In genomic region chr5:6480811-6481210, GRCm38 (mm10) we compare ENCODE assay signal across 21 mouse cellular contexts.
DNase-seq lines count a peak whose midpoint lies in the region; ATAC-seq and TF ChIP-seq lines count a peak whose summit lies in the region.
"Had no signal": no experiment of that assay in that cellular context is flagged by ENCODE, and none has a peak within 500 bp of the region (broad histone marks: within the 10 kb centered on the region; RNA-seq: fewer than 3 reads in every experiment).

No protein-coding gene starts in this region.

- H3K27me3 ChIP-seq in forebrain, embryonic 14.5 days (replicated peaks; ENCODE audit: control insufficient read depth, insufficient read depth, low read length): no peaks in the 10 kb centered on the region
- H3K27me3 ChIP-seq in forebrain, embryonic 16.5 days (replicated peaks; ENCODE audit: control insufficient read depth, insufficient read depth, low read length): no peaks in the 10 kb centered on the region
- no peaks in the 10 kb centered on the region for H3K27me3 ChIP-seq in lung, embryonic 14.5 days (ENCODE audit: insufficient read depth, low read length)
- no peaks in the 10 kb centered on the region for H3K27me3 ChIP-seq in midbrain, postnatal 0 days (ENCODE audit: insufficient read depth, low read length)
- no peaks in the 10 kb centered on the region for H3K27me3 ChIP-seq in midbrain, embryonic 15.5 days (replicated peaks)
- no peaks in the 10 kb centered on the region for H3K27me3 ChIP-seq in neural tube, embryonic 15.5 days (replicated peaks)
- H3K27me3 ChIP-seq: hindbrain, embryonic 12.5 days; intestine, embryonic 15.5 days had no signal

- no peak overlapping the region for H3K4me2 ChIP-seq in forebrain, embryonic 14.5 days (ENCODE audit: low read length)
- H3K4me2 ChIP-seq in forebrain, embryonic 16.5 days (ENCODE audit: low read length): no peak overlapping the region
- no peak overlapping the region for H3K4me2 ChIP-seq in lung, embryonic 14.5 days
- no peak overlapping the region for H3K4me2 ChIP-seq in midbrain, postnatal 0 days (ENCODE audit: low read depth, low read length, poor library complexity, severe bottlenecking)
- no peak overlapping the region for H3K4me2 ChIP-seq in midbrain, embryonic 15.5 days
- H3K4me2 ChIP-seq in neural tube, embryonic 15.5 days: no peak overlapping the region
- H3K4me2 ChIP-seq: hindbrain, embryonic 12.5 days; intestine, embryonic 15.5 days had no signal

- ATAC-seq in forebrain, embryonic 14.5 days: no peak
- ATAC-seq in forebrain, embryonic 16.5 days: no peak
- no peak for ATAC-seq in lung, embryonic 14.5 days (ENCODE audit: insufficient read depth)
- no peak for ATAC-seq in midbrain, postnatal 0 days (ENCODE audit: low FRiP score)
- no peak for ATAC-seq in midbrain, embryonic 15.5 days (replicated peaks)
- ATAC-seq in neural tube, embryonic 15.5 days (ENCODE audit: low FRiP score): peak; percentile 65; the same call in 1 of the 2 replicates
- ATAC-seq: intestine, embryonic 15.5 days had no signal

- no peaks in the 10 kb centered on the region for H3K9me3 ChIP-seq in forebrain, embryonic 14.5 days (replicated peaks; ENCODE audit: control insufficient read depth, low read length)
- no peaks in the 10 kb centered on the region for H3K9me3 ChIP-seq in forebrain, embryonic 16.5 days (ENCODE audit: control insufficient read depth, low read length)
- H3K9me3 ChIP-seq in lung, embryonic 14.5 days (ENCODE audit: low read depth, low read length): no peaks in the 10 kb centered on the region
- H3K9me3 ChIP-seq in midbrain, postnatal 0 days (ENCODE audit: low read length): no peaks in the 10 kb centered on the region
- H3K9me3 ChIP-seq in midbrain, embryonic 15.5 days: no peaks in the 10 kb centered on the region
- no peaks in the 10 kb centered on the region for H3K9me3 ChIP-seq in neural tube, embryonic 15.5 days (replicated peaks)
- H3K9me3 ChIP-seq: embryonic facial prominence, embryonic 10.5 days; heart, embryonic 10.5 days; hindbrain, embryonic 12.5 days; intestine, embryonic 15.5 days had no signal

- H3K36me3 ChIP-seq in forebrain, embryonic 14.5 days (ENCODE audit: control insufficient read depth, insufficient read depth, low read length): no peaks in the 10 kb centered on the region
- no peaks in the 10 kb centered on the region for H3K36me3 ChIP-seq in forebrain, embryonic 16.5 days (ENCODE audit: control insufficient read depth, insufficient read depth)
- H3K36me3 ChIP-seq in lung, embryonic 14.5 days (ENCODE audit: insufficient read depth): no peaks in the 10 kb centered on the region
- no peaks in the 10 kb centered on the region for H3K36me3 ChIP-seq in midbrain, postnatal 0 days (ENCODE audit: insufficient read depth, low read length)
- H3K36me3 ChIP-seq in midbrain, embryonic 15.5 days (replicated peaks): no peaks in the 10 kb centered on the region
- H3K36me3 ChIP-seq in neural tube, embryonic 15.5 days: no peaks in the 10 kb centered on the region
- H3K36me3 ChIP-seq: embryonic facial prominence, embryonic 10.5 days; heart, embryonic 10.5 days; hindbrain, embryonic 12.5 days; intestine, embryonic 15.5 days had no signal

- DNase-seq in forebrain, embryonic 14.5 days (ENCODE audit: low spot score): peak; percentile 4
- DNase-seq in lung, embryonic 14.5 days: peak; percentile 1
- no peak for DNase-seq in lung, adult 2 months
- DNase-seq in midbrain, postnatal 0 days (ENCODE audit: low spot score): peak; percentile 17
- DNase-seq in gastrocnemius, adult 8-10 months (ENCODE audit: low spot score in 2 of 2): no peak
- DNase-seq: adrenal gland, adult 8-10 months; adrenal gland, postnatal 36 days; cerebellum, adult 11 months; cerebellum, adult 8-10 months; cerebellum, postnatal 25 days; gastrocnemius, postnatal 10 days; heart, adult 18-20 months; heart, postnatal 10 days; heart, postnatal 4 days had no signal

- TF ChIP-seq POLR2A in lung, adult 2 months (IDR thresholded peaks at IDR 0.05; ENCODE audit: borderline replicate concordance, extremely low read depth, low read depth, low read length): no peak

- no peak overlapping the region for H3K4me3 ChIP-seq in forebrain, embryonic 14.5 days (ENCODE audit: low read depth, low read length)
- no peak overlapping the region for H3K4me3 ChIP-seq in forebrain, embryonic 16.5 days (replicated peaks; ENCODE audit: low read length)
- no peak overlapping the region for H3K4me3 ChIP-seq in lung, embryonic 14.5 days (ENCODE audit: low read depth, low read length)
- no peak overlapping the region for H3K4me3 ChIP-seq in lung, adult 2 months (replicated peaks; ENCODE audit: extremely low read depth, low read depth, low read length)
- no peak overlapping the region for H3K4me3 ChIP-seq in midbrain, postnatal 0 days (ENCODE audit: low read depth, low read length)
- no peak overlapping the region for H3K4me3 ChIP-seq in midbrain, embryonic 15.5 days
- H3K4me3 ChIP-seq in neural tube, embryonic 15.5 days (replicated peaks): no peak overlapping the region
- H3K4me3 ChIP-seq: embryonic facial prominence, embryonic 10.5 days; heart, embryonic 10.5 days; hindbrain, embryonic 12.5 days; intestine, embryonic 15.5 days had no signal

- H3K4me1 ChIP-seq in forebrain, embryonic 14.5 days (ENCODE audit: control insufficient read depth, insufficient read depth, low read length): no peaks in the 10 kb centered on the region
- no peaks in the 10 kb centered on the region for H3K4me1 ChIP-seq in forebrain, embryonic 16.5 days (replicated peaks; ENCODE audit: control insufficient read depth, insufficient read depth, low read length)
- H3K4me1 ChIP-seq in lung, embryonic 14.5 days (ENCODE audit: insufficient read depth): no peaks in the 10 kb centered on the region
- no peaks in the 10 kb centered on the region for H3K4me1 ChIP-seq in lung, adult 2 months (ENCODE audit: control insufficient read depth, insufficient read depth, low read length)
- no peaks in the 10 kb centered on the region for H3K4me1 ChIP-seq in midbrain, postnatal 0 days (ENCODE audit: insufficient read depth, low read length)
- no peaks in the 10 kb centered on the region for H3K4me1 ChIP-seq in midbrain, embryonic 15.5 days
- no peaks in the 10 kb centered on the region for H3K4me1 ChIP-seq in neural tube, embryonic 15.5 days
- H3K4me1 ChIP-seq: embryonic facial prominence, embryonic 10.5 days; heart, embryonic 10.5 days; hindbrain, embryonic 12.5 days; intestine, embryonic 15.5 days had no signal

- 80% methylated on average over 5 of the region's 5 CpGs for WGBS in forebrain, embryonic 14.5 days
- WGBS in forebrain, embryonic 16.5 days: 77% methylated on average over 5 of the region's 5 CpGs
- 57% methylated on average over 5 of the region's 5 CpGs for WGBS in lung, embryonic 14.5 days
- 59% methylated on average over 5 of the region's 5 CpGs for WGBS in lung, adult 2 months
- 71% methylated on average over 5 of the region's 5 CpGs for WGBS in midbrain, postnatal 0 days
- 84% methylated on average over 5 of the region's 5 CpGs for WGBS in midbrain, embryonic 15.5 days
- 68% methylated on average over 5 of the region's 5 CpGs for WGBS in neural tube, embryonic 15.5 days

- no peak for TF ChIP-seq CTCF in lung, embryonic 14.5 days (IDR thresholded peaks at IDR 0.05; ENCODE audit: low read depth)
- TF ChIP-seq CTCF in lung, adult 2 months (IDR thresholded peaks at IDR 0.05; ENCODE audit: insufficient read depth, low read length): no peak
- TF ChIP-seq CTCF in midbrain, postnatal 0 days (IDR thresholded peaks at IDR 0.05): 0 out of 2 replicates have a peak, but pooled peaks have one; percentile 19

- H3K9ac ChIP-seq in forebrain, embryonic 14.5 days (ENCODE audit: low read length): no peak overlapping the region
- no peak overlapping the region for H3K9ac ChIP-seq in forebrain, embryonic 16.5 days (replicated peaks; ENCODE audit: low read depth, low read length)
- H3K9ac ChIP-seq in lung, embryonic 14.5 days: no peak overlapping the region
- H3K9ac ChIP-seq in midbrain, postnatal 0 days (replicated peaks; ENCODE audit: low read length, poor library complexity, severe bottlenecking): no peak overlapping the region
- no peak overlapping the region for H3K9ac ChIP-seq in midbrain, embryonic 15.5 days
- no peak overlapping the region for H3K9ac ChIP-seq in neural tube, embryonic 15.5 days (replicated peaks)
- H3K9ac ChIP-seq: hindbrain, embryonic 12.5 days; intestine, embryonic 15.5 days had no signal

- H3K27ac ChIP-seq in forebrain, embryonic 14.5 days (ENCODE audit: low read depth, low read length): no peak overlapping the region
- no peak overlapping the region for H3K27ac ChIP-seq in forebrain, embryonic 16.5 days (ENCODE audit: low read length)
- no peak overlapping the region for H3K27ac ChIP-seq in lung, embryonic 14.5 days (ENCODE audit: low read depth)
- H3K27ac ChIP-seq in midbrain, postnatal 0 days (ENCODE audit: low read depth, low read length): no peak overlapping the region
- H3K27ac ChIP-seq in midbrain, embryonic 15.5 days: no peak overlapping the region
- H3K27ac ChIP-seq in neural tube, embryonic 15.5 days (replicated peaks): no peak overlapping the region
- H3K27ac ChIP-seq: embryonic facial prominence, embryonic 10.5 days; heart, embryonic 10.5 days; hindbrain, embryonic 12.5 days; intestine, embryonic 15.5 days had no signal

Comparison
In these comparisons a context has a peak if more than half of its experiments do, and no peak if none do; other contexts are left out.
1. DNase-seq: peak in forebrain, embryonic 14.5 days (single experiment), lung, embryonic 14.5 days (single experiment) and midbrain, postnatal 0 days (single experiment); none in lung, adult 2 months (single experiment) and gastrocnemius, adult 8-10 months (0 of 2).